Mouse (Mus musculus): ENCODE measurements around the gene Tnik.

GRCm38 (mm10) chr3:28264841-28265150 lies 1.8 kb downstream of the Tnik start:
- TF ChIP-seq CTCF (IDR thresholded peaks at IDR 0.05; ENCODE audit: control insufficient read depth, insufficient read depth, insufficient read length) (no peak), MAX (IDR thresholded peaks at IDR 0.05) (no peak), MYOG (IDR thresholded peaks at IDR 0.05; ENCODE audit: control insufficient read depth, extremely low read depth, insufficient read length) (no peak), FOSL1 (IDR thresholded peaks at IDR 0.05; ENCODE audit: insufficient read depth, low read length, poor library complexity, severe bottlenecking) (no peak), MYOD1 (IDR thresholded peaks at IDR 0.05; ENCODE audit: control insufficient read depth, insufficient read length, low read depth) (no peak)

Data from C2C12 (cell line).